Mouse (Mus musculus): Measurements from ENCODE around the gene Kirrel. TPM values are rescaled to one million over a fixed set of nuclear protein-coding genes. Genes with fewer than 3 reads are reported as not detected.

Gene Kirrel
- polyA plus RNA-seq, 1 experiment from 2014 or later, result 25.9 TPM

DNA sequence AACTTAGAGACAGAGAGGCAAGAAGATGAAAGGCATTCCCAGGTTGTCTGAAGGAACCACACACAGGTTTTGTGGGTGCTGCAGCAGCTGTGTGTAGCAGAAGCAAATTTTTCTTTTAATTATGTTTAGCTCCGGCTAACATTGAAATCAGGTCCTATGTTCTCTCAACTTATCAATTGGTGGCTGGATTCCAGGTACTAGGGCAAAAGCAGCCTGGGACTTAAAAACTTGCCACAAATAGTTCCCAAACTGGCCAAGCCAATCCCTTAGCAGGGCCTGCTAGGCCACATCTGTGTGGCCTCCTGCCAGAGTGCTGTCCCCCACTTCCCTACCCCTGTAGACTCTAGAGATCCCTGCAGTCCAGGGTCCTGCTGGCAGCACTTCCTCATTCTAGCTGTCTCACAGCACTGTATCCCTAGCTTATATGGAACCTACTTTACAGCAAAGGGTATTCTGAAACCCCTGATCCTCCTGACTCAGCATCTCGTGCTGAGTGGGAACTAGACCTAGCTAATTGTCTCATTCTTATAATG, 23.2 kb downstream of the Kirrel start:
- Histone ChIP-seq H3K4me1 (peaks cover 81% of the 10 kb centered on the region), H3K9ac (0 out of 2 replicates have a peak overlapping the region, but pooled peaks have one; percentile 12), H3K27me3 (no peaks in the 10 kb centered on the region), H3K4me2 (replicated peaks) (peak overlapping the region; percentile 27), H3K4me3 (no peak overlapping the region), H3K36me3 (peaks cover 11% of the 10 kb centered on the region), H3K9me3 (no peaks in the 10 kb centered on the region), H3K27ac (peak overlapping the region; percentile 98)
- 33% methylated on average over 2 of the region's 2 CpGs for whole genome bisulfite sequencing
- no peak for ATAC-seq (ENCODE audit: insufficient number of reproducible peaks, insufficient read depth, low FRiP score, low TSS enrichment)

DNA sequence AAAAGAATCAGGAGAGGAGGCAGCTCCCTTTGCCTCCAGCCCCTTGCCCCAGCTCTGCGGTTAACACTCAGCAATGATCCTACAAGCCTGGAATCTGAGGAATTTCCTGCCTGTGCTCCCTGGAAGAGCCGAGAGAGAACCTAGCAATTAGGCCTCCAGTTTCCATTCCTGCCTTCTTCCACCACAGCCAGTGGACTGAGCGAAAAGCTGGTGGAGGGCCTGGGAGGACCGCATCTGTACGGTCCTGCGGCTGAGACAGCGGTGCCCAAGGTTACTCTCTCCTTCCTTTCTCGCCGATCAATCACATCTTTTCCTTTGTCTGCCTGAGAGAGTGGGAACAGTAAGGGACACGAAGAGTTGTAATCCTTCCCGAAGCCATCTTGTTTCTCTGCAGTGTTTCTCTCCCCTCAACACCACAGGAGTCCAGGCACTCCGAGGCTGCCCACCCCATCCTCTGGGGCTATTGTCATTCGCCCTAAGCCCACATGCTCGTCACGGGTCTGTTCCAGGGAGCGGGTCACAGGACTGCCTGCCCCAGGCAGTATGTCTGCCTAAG, 23.8 kb downstream of the Kirrel start:
- Histone ChIP-seq H3K36me3 (peaks cover 13% of the 10 kb centered on the region), H3K9ac (0 out of 2 replicates have a peak overlapping the region, but pooled peaks have one; percentile 12), H3K4me3 (no peak overlapping the region), H3K27ac (peak overlapping the region; percentile 98), H3K9me3 (no peaks in the 10 kb centered on the region), H3K4me1 (peaks cover 79% of the 10 kb centered on the region), H3K4me2 (replicated peaks) (peak overlapping the region; percentile 27), H3K27me3 (no peaks in the 10 kb centered on the region)
- 1% methylated on average over 16 of the region's 16 CpGs for WGBS
- ATAC-seq (ENCODE audit: insufficient number of reproducible peaks, insufficient read depth, low FRiP score, low TSS enrichment), result peak; percentile 88

GRCm38 (mm10) chr3:87150056-87150688, 24.4 kb downstream of the Kirrel start:
- Histone ChIP-seq H3K9ac (peak overlapping the region; percentile 17), H3K4me1 (peaks cover 79% of the 10 kb centered on the region), H3K9me3 (no peaks in the 10 kb centered on the region), H3K4me3 (no peak overlapping the region), H3K4me2 (replicated peaks) (peak overlapping the region; percentile 27), H3K27me3 (no peaks in the 10 kb centered on the region), H3K27ac (peak overlapping the region; percentile 98), H3K36me3 (peaks cover 14% of the 10 kb centered on the region)
- WGBS, result 2% methylated on average over 8 of the region's 8 CpGs
- no peak for ATAC-seq (ENCODE audit: insufficient number of reproducible peaks, insufficient read depth, low FRiP score, low TSS enrichment)

DNA sequence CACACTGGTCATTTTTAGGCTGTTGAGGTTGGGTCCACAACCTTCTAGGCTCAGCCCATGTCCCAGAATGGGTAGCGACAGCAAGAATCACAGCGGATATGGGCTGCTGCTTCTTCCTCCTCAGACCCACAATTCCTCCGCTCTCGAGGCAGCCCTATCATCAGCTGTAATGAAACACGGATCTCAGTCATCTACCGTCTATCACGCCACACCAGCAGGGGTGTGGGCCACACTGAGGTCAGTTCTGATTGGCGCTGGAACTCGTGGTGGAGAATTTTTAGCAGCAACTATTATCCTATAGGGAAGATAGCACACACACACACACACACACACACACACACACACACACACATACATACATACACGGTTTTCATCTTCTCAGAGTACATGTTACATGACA, 25.1 kb downstream of the Kirrel start:
- ATAC-seq (ENCODE audit: insufficient number of reproducible peaks, insufficient read depth, low FRiP score, low TSS enrichment), result no peak
- Histone ChIP-seq H3K9ac (0 out of 2 replicates have a peak overlapping the region, but pooled peaks have one; percentile 17), H3K4me1 (peaks cover 79% of the 10 kb centered on the region), H3K27ac (peak overlapping the region; percentile 98), H3K27me3 (no peaks in the 10 kb centered on the region), H3K4me2 (replicated peaks) (0 out of 2 replicates have a peak overlapping the region, but pooled peaks have one; percentile 27), H3K36me3 (peaks cover 14% of the 10 kb centered on the region), H3K9me3 (no peaks in the 10 kb centered on the region), H3K4me3 (no peak overlapping the region)
- 50% methylated on average over 10 of the region's 10 CpGs for WGBS

DNA sequence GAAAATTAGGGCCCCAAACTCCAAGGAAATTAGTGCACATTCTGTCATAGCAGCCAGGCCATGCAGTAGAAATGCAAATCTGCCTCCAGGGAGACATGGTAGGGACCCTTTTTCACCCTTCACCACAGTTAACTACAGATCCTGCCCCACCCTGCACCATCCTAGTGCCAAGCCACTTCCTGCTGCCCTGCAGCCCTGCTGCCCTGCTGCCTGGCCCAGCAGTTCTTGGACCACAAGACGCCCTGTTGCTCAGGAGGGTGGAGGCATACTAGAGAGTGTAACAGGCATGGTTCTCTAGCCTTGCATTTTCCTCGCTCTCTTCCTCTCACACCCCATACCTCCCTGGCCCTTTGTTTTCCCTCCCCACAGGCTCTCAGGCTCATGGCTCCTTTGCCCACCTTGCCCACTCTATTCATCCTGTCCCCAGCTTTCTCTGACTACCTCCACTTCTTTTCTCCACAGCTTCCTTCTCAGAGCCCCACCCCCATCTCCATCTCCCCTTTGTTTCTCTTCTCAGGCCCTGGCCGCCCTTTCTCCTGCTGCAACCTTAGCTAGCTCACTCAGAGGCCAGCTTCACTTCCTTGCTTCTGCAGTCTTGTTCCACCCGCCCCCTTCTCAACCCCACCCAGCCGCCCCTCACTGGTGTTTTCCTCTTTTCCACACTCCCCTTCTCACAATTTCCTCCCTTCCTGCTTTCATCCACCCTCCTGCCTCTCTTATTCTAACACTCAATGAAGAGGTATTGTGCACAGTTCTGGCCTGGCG, 29.9 kb downstream of the Kirrel start:
- Histone ChIP-seq H3K36me3 (peaks cover 26% of the 10 kb centered on the region), H3K4me1 (peaks cover 36% of the 10 kb centered on the region), H3K4me3 (no peak overlapping the region), H3K4me2 (replicated peaks) (no peak overlapping the region), H3K9me3 (no peaks in the 10 kb centered on the region), H3K9ac (0 out of 2 replicates have a peak overlapping the region, but pooled peaks have one; percentile 24), H3K27ac (peak overlapping the region; percentile 78), H3K27me3 (no peaks in the 10 kb centered on the region)
- ATAC-seq (ENCODE audit: insufficient number of reproducible peaks, insufficient read depth, low FRiP score, low TSS enrichment), result 0 out of 2 replicates have a peak, but pooled peaks have one; percentile 5
- 53% methylated on average over 6 of the region's 6 CpGs for WGBS

DNA sequence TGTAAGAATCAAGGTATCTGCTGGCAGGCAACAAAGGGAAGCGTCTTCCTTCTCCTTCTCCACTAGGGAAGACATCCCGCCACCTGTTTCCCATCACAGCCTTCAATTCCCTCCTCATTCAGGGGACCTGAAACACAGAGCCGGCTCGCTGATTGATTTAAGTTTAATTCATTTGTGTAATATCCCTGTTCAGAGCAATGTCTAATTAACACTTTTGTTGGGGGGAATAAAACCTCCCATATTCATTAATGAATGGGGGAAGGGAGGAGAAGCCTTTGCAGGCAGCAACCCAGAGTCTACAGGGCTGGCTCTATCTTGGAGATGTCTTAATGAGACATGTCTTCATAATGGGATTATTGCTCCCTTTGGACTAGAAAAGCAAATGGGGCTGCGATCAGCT, 34.3 kb downstream of the Kirrel start:
- H3K27ac ChIP-seq, result no peak overlapping the region
- no peak for ATAC-seq (ENCODE audit: insufficient number of reproducible peaks, insufficient read depth, low FRiP score, low TSS enrichment)
- peaks cover 11% of the 10 kb centered on the region for H3K4me1 ChIP-seq
- H3K36me3 ChIP-seq, result peaks cover 48% of the 10 kb centered on the region
- 70% methylated on average over 5 of the region's 5 CpGs for WGBS
- H3K27me3 ChIP-seq, result no peaks in the 10 kb centered on the region
- no peaks in the 10 kb centered on the region for H3K9me3 ChIP-seq
- no peak overlapping the region for H3K9ac ChIP-seq
- no peak overlapping the region for H3K4me3 ChIP-seq
- no peak overlapping the region for H3K4me2 ChIP-seq (replicated peaks)

DNA sequence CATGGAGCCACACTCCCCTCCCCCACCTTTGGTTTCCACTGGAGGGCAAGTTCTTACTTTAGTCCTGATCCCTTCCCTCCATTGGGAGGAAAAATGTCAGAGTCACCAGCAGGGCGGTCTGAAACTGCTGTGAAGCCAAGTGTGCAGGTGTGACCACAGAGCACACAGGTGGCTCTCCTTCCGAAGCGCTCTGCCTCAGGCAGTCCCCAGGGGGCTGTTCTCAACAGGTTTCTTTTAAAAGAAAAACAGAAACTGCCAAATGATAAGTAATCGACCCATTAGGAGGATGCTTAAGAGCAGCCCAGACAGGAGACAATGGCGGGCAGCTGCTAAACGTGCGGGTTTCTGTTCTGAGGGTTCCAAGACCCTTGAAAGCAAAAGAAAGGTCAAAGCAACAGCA, 37.8 kb downstream of the Kirrel start:
- no peak for ATAC-seq (ENCODE audit: insufficient number of reproducible peaks, insufficient read depth, low FRiP score, low TSS enrichment)
- Histone ChIP-seq H3K27ac (no peak overlapping the region), H3K4me3 (no peak overlapping the region), H3K9ac (no peak overlapping the region), H3K36me3 (peaks cover 66% of the 10 kb centered on the region), H3K27me3 (no peaks in the 10 kb centered on the region), H3K4me2 (replicated peaks) (no peak overlapping the region), H3K9me3 (no peaks in the 10 kb centered on the region), H3K4me1 (peaks cover 5% of the 10 kb centered on the region; the same call in 1 of the 2 replicates)
- WGBS, result 42% methylated on average over 7 of the region's 7 CpGs

DNA sequence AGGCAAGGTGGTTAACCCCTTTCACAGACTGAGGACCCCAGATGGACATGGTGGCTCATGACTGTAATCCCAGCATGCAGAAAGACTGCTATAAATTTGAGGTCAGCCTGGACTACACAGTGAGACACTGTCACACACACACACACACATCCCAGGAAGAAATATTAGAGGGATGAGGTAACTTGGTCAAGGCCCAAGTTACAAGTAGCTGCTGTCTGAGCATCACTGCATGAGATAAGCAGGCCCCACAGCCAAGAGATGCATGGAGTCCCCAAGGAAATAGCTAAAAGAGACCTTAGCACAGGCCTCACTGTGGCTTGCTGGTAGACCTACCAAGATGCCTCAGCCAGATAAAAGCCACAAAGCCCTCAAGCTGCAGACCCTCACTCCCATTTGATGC, 39.6 kb downstream of the Kirrel start:
- Histone ChIP-seq H3K27me3 (no peaks in the 10 kb centered on the region), H3K9ac (no peak overlapping the region), H3K4me2 (replicated peaks) (no peak overlapping the region), H3K9me3 (no peaks in the 10 kb centered on the region), H3K4me1 (peaks cover 7% of the 10 kb centered on the region; the same call in 1 of the 2 replicates), H3K36me3 (peaks cover 68% of the 10 kb centered on the region), H3K27ac (no peak overlapping the region), H3K4me3 (no peak overlapping the region)
- no peak for ATAC-seq (ENCODE audit: insufficient number of reproducible peaks, insufficient read depth, low FRiP score, low TSS enrichment)

DNA sequence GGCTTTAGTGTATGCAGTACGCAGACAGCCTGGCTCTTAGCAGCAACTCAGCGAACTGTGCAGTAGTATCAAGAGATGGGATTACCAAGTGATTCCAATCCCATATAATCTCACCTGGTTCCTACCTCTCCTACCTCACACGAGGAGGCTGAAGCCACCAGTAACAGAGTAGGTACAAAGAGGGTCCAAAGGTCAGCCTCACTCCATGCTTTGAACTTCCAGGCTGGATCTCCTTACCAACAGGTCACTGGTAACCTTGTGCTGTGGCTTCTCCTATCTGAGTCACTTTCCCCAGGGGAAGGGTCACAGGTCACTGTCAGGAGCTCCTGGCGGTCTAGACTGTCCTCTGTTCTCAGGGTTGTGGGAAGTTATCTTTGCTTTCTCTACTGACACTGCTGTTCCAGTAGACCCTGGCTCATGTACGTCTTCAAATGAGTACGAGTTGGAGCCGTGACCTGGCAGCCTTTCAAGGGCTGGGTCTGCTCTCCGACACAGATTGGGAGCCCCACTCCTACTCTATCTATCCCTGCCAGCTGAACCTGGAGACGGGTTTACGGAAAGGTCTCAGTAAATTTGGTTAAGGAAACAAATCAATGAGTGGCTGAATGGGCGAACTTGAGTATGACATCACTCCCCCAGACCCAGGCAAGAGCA, 42.7 kb downstream of the Kirrel start:
- Histone ChIP-seq H3K4me3 (no peak overlapping the region), H3K4me2 (replicated peaks) (no peak overlapping the region), H3K9ac (no peak overlapping the region), H3K9me3 (no peaks in the 10 kb centered on the region), H3K36me3 (peaks cover 44% of the 10 kb centered on the region), H3K4me1 (peaks cover 7% of the 10 kb centered on the region; the same call in 1 of the 2 replicates), H3K27ac (0 out of 2 replicates have a peak overlapping the region, but pooled peaks have one; percentile 9), H3K27me3 (no peaks in the 10 kb centered on the region)
- 77% methylated on average over 11 of the region's 11 CpGs for WGBS
- ATAC-seq (ENCODE audit: insufficient number of reproducible peaks, insufficient read depth, low FRiP score, low TSS enrichment), result no peak; the same call in 1 of the 2 replicates

DNA sequence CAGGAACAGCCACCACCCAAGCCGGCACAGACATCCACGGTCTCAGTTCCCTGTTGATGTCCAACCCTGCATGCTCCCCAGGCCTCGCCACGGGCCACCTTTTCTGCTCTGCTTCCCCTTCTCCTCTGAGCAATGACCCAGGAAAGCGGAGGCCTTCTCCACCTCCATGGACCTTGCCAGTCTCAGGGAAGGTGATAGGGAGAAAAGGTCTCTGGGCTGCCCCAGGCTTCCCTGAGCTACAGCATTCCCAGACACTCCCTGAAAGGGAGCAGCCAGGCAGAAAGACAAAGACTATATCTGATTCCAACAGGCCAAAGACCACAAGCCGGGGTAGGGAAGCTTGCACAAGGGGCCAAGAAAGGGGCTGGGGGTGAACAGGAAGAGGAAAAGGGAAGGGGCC, 43.6 kb downstream of the Kirrel start:
- ATAC-seq (ENCODE audit: insufficient number of reproducible peaks, insufficient read depth, low FRiP score, low TSS enrichment), result no peak
- H3K4me2 ChIP-seq (replicated peaks), result no peak overlapping the region
- no peak overlapping the region for H3K27ac ChIP-seq
- H3K27me3 ChIP-seq, result no peaks in the 10 kb centered on the region
- H3K4me3 ChIP-seq, result no peak overlapping the region
- H3K4me1 ChIP-seq, result peaks cover 7% of the 10 kb centered on the region; the same call in 1 of the 2 replicates
- H3K9ac ChIP-seq, result no peak overlapping the region
- WGBS, result 72% methylated on average over 6 of the region's 6 CpGs
- no peaks in the 10 kb centered on the region for H3K9me3 ChIP-seq
- peaks cover 39% of the 10 kb centered on the region for H3K36me3 ChIP-seq

- Histone ChIP-seq H3K4me3 (no peak overlapping the region), H3K4me2 (replicated peaks) (no peak overlapping the region), H3K36me3 (peaks cover 40% of the 10 kb centered on the region), H3K9ac (no peak overlapping the region), H3K4me1 (no peaks in the 10 kb centered on the region), H3K27me3 (no peaks in the 10 kb centered on the region), H3K9me3 (no peaks in the 10 kb centered on the region), H3K27ac (no peak overlapping the region)
- ATAC-seq (ENCODE audit: insufficient number of reproducible peaks, insufficient read depth, low FRiP score, low TSS enrichment), result no peak
- WGBS, result 92% methylated on average over 6 of the region's 6 CpGs
Observed at GRCm38 (mm10) chr3:87123795-87124194, 50.8 kb downstream of the Kirrel start.
